Mouse (Mus musculus) retina, embryonic 14.5 days (tissue): ENCODE results near the gene Naa60.
"Not testable (repeated sequence)": the region's sequence is repeated elsewhere in the genome, so short reads cannot be mapped to it uniquely, and the experiment has no call there.

Experiments
- DNase-seq: peaks from one replicate; pipeline ENCODE4 v3.0.0-alpha.2; 2015; ENCODE audit warnings: low spot score

Gene Naa60

DNA sequence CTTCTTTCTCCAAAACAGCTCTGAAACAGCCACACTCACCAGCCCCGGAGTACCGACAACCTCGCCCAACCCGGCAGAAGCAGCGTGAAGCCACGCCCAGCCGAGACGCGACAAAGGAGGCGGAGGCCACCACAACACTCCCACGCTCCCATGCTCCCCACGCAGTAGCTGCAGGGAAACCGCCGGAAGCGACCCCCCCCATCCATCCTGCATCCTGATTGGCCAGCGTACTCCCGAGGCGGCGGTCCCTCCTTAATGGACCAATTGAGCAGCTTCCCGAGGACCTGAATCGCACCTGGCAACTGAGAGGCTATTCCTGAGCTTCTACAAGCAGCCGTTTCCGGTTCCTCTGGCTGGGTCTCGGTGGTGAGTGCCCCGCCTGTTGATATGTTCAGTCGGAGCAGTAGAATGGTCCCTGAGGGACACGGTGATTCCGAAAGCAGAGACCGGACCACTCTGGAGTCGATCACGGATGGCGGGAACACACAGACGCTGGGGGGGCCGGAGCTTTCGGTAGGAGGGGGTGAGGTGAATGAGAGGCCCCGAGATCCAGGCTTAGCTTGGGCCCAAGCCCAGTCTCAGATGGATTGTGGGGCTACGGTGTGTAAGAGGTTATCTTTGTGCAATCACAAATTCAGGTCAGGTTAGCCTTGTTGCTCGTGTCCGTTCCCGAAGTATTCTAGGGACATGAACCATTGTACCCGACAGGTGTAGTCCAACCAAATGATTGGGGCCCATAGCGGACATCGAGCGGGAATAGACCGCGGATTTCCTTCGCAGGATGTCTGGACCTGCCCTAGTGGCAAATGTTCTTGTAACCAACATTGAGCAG lies at the start of gene Naa60:
Naa60 (plus strand) TSS at position 160 of the 832 bp plus-strand sequence.
- DNase-seq = peak; percentile 93

DNA sequence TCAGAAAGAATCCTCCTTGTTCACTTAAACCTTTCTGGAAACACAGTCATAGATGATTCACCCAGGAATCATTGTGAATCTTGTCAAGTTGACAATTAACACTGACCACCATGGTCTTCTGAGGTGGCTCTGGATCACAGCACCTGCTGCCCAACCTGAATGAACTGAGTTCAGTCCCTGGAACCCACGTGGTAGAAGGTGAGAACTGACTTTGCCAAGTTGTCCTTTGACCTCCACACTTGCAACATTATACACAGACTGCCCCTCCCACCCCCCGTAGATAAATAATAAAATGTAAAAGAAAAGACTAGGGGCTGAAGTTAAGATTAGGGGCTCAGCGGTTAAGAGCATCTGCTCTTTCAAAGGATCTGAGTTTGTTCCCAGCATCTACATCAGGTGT lies 44.2 kb upstream of the Naa60 start:
- no peak for DNase-seq

DNA sequence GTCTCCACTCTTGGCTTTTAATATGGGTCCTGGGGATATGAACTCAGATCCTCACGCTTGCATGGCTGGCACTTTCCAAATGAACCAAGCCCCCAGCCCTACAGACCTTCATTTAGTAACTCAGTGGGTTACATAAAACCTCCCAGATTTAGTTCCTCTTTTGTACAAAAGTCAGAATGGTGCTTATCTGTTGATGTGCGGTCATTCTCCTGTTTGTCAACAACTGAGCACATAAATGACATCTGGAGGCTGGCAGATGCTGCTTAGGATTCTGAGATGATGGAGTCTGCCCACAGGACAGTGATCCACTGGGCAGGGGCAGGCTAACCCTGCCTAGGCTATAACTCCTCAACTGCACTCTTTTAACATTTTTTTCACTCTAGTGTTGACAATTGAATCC lies 42.4 kb upstream of the Naa60 start:
- no peak for DNase-seq

DNA sequence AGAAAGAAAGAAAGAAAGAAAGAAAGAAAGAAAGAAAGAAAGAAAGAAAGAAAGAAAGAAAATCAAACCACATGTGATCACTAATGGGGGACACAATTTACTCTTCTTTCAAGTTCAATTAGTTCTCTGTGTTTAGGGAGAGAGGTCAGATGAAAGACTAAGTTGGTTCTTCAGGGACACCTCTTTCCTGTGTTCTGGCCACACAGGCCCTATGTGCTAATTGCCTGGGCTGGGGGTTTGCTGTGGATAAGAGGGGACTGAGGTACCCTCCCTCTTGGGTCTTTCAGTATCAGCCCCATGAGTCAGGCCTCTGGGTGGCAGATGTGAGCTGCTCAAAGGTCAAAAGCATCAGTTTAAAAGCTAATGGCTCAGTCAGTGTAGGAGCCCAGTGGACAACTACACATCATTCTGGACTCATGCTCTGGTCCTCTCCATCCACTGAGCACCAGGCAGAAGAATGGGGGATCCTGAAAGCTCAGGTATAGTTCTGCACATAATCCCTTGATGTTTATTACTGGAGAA lies 41.5 kb upstream of the Naa60 start, which contains the start of gene Olfr15:
Olfr15 (plus strand) TSS at position 291 of the 522 bp plus-strand sequence.
- DNase-seq = peak; percentile 32

DNA sequence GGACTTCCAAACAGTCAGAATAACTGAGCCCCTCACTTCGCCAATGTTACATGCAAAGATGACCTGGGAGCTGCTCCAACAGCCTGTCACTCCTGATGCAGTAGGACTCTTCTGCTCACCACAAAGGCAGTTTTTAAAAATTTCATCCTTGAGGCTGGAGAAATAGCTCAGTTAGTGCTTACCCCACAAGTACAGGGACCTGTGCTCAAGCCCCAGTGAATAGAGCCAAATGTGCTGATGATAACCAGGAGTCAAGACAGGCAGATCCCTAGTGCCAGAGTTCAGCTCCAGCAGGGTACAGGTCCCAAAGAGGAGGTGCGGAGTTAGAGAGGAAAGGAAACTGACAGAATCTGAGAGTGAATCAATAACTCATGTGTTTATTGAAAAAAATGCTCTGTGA lies 36.7 kb upstream of the Naa60 start:
- DNase-seq = no peak

DNA sequence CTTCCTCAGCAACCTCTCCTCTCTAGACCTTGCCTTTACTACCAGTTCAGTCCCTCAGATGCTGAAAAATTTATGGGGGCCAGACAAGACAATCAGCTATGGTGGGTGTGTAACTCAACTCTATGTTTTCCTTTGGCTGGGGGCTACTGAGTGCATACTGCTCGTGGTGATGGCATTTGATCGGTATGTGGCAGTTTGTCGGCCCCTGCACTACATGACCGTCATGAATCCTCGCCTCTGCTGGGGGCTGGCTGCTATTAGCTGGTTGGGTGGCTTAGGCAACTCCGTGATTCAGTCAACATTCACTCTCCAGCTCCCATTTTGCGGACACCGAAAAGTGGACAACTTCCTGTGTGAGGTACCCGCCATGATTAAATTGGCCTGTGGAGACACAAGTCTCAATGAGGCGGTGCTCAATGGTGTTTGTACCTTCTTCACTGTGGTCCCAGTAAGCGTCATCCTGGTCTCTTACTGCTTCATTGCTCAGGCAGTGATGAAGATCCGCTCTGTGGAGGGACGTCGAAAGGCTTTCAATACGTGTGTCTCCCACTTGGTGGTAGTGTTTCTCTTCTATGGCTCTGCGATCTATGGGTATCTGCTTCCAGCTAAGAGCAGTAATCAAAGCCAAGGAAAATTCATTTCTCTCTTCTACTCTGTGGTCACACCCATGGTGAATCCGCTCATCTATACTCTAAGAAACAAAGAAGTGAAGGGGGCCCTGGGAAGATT lies 32.9 kb upstream of the Naa60 start:
- DNase-seq = peak; percentile 47

DNA sequence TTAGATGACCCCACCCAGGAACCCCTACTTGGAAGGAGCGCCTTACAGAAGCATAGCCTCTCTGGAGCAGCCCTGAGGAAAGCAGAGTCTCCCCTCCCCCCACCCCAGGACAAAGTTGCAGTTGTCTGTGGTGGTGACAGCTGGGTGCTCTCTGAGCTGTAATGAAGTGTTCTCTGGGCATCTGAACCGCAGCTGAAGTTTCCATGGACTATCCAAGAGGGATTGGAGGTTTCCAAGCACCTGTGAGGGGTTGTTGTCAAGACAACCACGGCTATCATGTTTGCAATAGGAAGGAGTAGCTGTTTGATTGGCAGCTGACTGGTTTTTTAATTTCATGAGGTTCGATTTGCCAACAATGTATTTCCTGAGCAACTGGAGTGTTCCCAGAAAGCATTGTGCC lies 29.2 kb upstream of the Naa60 start:
- peak; percentile 14 for DNase-seq

DNA sequence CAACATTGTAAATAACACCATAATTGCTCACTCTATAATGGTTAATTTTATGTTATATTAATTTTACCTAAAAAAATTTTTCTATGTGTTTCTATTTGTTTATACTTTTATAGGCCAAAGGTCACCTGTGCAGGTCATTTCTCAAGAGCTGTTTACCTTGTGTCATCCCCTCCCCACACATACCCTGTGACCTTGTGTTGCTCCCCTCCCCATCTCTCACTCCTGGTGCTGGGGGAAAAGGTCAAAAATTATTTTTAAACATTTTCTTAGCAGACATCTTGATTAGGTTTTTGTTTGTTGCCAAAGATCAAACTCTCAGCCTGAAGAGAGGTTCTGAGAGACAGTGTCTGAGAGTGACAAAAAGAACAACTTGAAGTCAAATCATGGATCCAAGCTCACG lies 28.4 kb upstream of the Naa60 start:
- DNase-seq = no peak

DNA sequence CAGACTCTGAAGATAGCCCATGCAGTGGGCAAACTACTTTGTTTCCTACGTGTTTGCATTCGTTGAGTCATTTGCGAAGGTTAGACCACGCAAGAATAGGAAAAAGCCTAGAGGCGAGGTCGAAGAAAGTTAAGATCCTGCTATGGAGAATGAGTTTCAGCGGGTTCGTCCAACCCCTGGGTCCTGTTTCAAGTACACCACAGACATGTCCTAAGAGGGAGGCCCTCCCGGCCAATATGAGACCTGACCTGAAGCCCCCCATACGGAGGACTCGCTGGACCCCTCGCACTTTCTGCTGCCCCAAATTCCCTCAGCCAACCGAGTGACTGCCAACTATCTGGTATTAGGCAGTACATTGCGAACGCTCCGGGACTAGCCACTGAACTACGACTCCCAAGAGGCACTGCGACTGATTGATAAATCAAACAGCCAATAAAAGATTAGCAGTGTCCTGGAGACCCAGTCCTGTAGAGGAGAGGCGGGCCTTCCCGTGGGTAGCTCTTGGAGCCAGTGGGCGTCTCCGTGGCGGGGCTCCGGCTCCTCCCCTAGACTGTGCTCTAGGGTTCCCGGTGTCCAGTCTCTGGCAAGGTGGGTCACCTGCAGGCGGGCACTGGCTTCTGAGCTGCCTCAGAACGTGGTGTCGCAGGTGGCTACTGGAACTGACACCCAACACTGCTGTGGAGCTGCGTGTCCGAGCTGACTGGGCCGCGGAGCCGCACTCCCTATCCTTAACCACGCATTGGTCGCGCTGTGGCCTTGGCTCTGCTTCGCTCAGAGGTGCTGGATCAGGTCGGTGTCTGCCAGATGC lies 25.3 kb upstream of the Naa60 start, which contains the start of gene Zfp174:
Zfp174 (plus strand) TSS at position 558 of the 808 bp plus-strand sequence.
- DNase-seq = peak; percentile 99

DNA sequence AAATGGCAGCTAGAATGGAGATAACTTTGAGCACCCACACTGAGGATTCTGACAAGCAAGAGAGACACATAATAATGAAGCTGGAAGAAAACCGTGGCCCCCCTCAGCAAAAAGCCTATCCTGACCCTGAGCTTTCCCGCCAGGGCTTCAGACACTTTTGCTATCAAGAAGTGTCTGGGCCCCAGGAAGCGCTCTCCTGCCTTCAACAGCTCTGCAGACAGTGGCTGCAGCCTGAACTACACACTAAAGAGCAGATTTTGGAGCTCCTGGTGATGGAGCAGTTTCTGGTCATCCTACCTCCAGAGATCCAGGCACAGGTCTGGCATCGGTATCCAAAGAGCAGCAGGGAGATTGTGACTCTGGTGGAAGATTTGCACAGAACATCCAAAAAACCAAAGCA lies 24.3 kb upstream of the Naa60 start:
- DNase-seq = peak; percentile 10

DNA sequence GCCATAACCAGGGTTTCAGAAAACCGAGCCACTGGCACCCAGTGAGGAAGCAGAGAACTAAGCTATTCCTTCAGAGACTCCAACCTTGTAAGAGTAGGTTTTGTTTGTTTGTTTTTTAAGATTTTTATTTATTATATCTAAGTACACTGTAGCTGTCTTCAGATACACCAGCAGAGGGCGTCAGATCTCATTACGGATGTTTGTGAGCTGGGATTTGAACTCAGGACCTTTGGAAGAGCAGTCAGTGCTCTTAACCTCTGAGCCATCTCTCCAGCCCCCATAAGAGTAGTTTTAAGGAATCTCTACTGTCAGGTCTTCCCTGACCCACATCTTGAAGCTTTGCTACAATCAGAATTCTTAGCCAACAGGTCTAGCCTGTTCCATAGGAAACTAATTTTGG lies 23.8 kb upstream of the Naa60 start:
- DNase-seq = no peak

DNA sequence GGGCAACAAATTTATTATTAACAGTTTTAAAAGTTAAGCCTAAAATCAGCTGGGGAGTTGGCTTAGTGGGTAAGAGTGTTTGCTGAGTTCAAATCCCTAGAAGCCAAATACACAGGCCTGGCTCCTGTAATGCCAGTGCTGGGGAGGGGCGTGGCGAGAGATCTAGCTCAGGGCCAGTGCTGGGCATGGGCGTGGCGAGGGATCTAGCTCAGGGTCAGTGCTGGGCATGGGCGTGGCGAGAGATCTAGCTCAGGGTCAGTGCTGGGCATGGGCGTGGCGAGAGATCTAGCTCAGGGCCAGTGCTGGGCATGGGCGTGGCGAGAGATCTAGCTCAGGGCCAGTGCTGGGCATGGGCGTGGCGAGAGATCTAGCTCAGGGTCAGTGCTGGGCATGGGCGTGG lies 20.9 kb upstream of the Naa60 start:
- DNase-seq = not testable (repeated sequence)

DNA sequence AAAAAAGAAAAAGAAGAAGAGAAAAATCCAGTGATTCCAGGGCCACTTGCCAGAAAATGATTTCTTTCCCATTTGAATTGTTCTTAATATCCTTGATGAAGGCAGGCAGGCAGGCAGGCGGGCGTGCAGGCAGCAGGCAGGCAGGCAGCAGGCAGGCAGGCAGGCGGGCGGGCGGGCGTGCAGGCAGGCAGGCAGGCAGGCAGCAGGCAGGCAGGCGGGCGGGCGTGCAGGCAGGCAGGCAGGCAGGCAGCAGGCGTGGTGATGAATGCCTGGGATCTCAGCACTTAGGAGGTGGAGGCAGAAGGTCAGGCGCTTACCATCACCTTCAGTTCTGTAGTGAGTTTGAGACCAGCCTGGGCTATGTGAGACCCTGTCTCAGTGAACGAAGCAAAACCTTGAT lies 19.6 kb upstream of the Naa60 start:
- DNase-seq = no peak

DNA sequence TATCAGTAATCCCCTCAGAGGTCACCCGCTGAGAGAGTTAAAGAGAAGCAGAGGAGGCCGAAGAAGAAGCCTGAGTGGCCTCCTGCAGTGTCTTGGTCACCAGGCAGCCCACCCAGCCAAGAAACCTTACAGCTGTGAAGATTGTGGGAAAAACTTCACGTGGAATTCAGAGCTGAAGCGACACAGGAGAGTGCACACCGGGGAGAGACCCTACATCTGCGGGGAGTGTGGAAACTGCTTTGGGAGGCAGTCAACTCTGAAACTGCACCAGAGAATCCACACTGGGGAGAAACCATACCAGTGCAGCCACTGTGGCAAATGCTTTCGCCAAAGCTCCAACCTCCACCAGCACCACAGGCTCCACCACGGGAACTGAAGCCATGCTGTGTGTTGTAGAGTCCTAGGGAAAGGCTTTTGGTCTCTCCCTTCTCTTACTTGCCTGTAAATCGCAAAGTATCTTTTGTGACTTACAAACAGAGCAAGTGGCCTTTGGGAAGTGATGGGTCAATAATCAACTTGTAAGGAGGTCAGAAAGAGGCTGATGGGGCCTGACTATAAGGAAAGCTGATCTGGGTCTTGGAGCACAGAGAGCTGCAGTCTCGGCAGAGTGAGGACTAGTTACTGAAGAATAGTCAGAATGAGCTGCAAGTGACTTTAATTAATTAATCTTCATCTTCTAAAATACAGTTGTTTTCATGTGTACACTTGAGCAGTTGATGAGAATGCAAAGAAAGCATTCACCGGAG lies 17.6 kb upstream of the Naa60 start:
- DNase-seq = no peak

DNA sequence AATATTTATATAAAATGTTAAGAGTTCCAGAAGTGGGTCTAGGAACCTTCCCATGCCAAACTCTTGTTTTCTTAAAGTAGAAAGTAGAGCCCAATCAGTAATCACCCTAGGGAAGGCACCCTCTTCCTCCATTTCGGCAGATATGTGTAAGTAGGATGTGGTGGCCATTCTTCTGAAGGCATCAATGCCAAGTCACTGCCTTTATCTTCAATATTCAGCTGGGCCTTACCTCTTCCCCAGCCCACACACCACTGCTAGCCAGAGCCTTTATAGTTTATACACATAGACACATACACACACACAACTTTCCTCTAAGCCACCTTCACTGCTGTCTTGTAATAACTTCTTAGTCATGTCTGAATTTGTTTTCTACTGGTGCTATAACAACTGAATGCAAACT lies 16.4 kb upstream of the Naa60 start:
- no peak for DNase-seq

DNA sequence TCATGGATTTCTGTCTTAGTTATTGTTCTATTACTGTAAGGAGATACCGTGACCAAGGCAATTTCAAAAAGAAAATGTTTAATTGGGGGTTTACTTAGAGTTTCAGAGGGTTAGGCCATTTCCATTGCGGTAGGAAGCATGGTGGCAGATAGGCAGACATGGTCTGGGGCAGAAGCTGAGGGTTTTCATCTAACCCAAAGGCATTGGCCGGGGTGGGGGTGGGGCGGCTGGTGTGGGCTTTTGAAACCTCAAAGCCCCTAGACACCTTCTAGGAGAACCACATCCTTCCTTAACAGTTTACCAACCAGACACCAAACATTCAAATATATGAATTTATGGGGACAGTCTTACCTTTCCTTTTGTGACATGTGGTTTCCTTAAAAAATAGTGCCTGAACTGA lies 12.9 kb upstream of the Naa60 start:
- no peak for DNase-seq

DNA sequence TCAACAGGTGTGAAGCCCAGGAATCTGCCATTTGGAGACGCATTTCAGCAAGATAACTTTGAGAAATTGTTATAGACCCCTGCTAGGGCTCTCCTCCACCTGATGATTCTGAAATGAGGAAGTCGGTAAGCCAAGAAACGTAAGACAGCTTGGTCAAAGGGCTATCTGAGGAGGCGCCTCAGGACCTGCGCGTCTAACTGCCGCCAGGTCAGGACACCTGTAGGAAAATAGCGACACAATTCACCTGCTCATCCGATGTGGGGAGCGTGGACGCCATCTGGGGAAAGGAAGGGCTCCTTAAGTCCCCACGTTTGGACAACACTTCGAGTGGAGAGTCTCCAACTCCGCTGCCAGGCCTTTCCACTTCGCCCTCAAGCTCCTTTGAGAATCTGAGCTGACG lies 360 bp upstream of the Naa60 start:
- DNase-seq = no peak

DNA sequence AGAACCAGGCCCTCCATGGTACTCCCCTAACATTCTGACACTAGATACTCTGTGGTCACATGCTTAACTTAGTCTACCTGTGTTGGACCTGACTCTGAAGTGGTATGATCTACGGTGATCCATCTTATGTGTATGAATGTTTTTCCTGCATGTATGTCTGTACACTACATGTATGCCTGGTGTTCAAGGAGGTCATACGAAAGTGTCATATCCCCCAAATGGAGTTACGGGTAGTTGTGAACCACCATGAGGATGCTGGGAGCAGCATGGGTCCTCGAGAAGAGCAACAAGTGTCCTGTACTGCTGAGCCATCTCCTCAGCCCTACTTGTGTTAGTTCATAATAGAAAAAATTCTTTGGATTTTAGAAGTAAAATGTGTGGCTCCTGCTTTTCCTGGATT lies 4.2 kb downstream of the Naa60 start:
- no peak for DNase-seq

DNA sequence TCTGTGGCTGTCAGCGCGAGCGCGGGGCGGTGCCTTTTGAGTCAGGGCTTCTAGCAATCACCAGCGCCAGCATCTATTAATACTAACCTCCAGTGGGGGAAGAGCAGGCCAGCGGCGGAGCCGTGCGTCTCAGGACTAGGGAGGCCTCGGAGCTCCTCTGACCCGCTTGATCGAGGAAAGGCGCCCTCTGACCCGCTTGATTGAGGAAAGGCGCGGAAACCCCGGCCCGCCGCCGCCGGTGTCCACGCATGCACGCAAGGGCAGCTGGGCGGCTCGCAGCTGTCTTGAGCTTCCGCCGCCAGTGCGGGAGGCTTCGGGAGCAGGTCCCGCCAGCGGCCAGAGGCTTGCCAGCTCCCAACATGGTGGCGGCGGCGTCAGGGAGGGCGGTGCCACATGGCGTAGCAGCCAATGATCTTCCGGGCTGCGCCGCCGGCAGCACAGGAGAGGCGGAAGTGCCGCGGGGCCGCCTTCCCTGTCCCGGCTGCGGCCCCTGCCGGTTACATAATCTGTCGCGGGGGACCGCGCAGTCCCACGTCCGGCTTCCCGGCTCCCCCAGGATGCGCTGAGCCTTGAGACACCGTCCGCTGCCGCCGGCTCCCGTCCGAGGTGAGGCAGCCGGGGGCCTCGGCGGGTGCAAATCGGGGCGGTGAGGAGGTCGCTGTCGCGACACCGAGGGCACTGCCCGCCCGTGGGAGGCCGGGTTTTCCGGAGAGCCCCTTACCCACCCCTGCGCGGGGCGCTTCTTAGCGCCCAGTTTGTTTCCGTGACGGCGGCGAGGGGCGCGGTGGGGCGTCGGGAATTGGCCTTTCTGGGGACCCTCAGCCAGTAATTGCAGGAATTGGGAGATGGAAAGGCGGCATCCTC lies 12.3 kb downstream of the Naa60 start, which contains the start of the genes Zfp597 and Gm20695:
Zfp597 (minus strand) TSS at position 361 of the 864 bp plus-strand sequence.
Gm20695 (plus strand) TSS at position 448 of the 864 bp plus-strand sequence.
- peak; percentile 96 for DNase-seq

DNA sequence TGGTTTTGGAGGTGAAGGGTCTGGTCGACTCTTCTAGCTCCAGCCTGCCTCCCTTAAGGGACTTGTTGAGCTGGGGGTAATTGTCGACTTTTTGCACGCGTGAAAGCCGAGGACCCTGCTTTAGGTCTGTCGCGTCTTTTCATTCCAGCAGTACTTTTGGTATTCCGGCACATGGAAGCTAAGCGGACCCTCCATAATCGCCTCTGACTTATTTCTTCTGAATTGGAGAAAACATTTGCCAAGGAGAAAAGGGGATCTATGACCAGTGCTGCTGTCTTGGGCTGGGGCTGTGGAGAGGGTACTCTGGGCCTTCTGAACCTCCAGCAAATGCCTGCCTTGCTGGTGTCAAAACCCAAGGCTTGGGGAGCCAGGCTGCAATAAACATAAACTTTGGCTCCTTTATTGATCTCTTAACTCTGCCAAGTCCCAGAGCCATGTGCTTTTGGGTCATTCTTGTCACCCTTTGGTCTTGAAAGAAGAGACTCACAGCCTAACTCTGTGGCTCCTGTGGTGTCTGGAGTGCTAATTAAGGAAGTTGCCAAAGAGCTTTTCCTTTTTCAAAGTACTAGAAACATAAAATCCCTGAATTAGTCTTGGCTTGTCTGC lies 13.0 kb downstream of the Naa60 start:
- DNase-seq = no peak
